Mouse (Mus musculus): ENCODE measurements around the gene Ly6c1.
"Not testable (repeated sequence)": the region's sequence is repeated elsewhere in the genome, so short reads cannot be mapped to it uniquely, and the experiment has no call there.

GRCm38 (mm10) chr15:75050593-75050992 lies 2.0 kb upstream of the Ly6c1 start:
- TF ChIP-seq POLR2A (IDR thresholded peaks at IDR 0.05; ENCODE audit: borderline replicate concordance, extremely low read depth, low read depth, low read length); CTCF (IDR thresholded peaks at IDR 0.05; ENCODE audit: insufficient read depth, low read length): not testable (repeated sequence)

Data from lung, adult 2 months (tissue).